ENCODE assay signal across 28 mouse cellular contexts in genomic region chr1:173480399-173481181, GRCm38 (mm10). TPM values are rescaled to one million over a fixed set of nuclear protein-coding genes. Genes with fewer than 3 reads are reported as not detected.
"Had no signal": no experiment of that assay in that cellular context is flagged by ENCODE, and none has a peak within 500 bp of the region (broad histone marks: within the 10 kb centered on the region; RNA-seq: fewer than 3 reads in every experiment).

No protein-coding gene starts in this region.

RNA-seq across cellular contexts. Expression of gene Ifi206, which starts 10.3 kb away (rescaled TPM):
- total RNA-seq: gastrocnemius, adult 2 months; gastrocnemius, postnatal 10 days; gastrocnemius, postnatal 25 days; gastrocnemius, postnatal 4 days; heart, postnatal 4 days; layer of hippocampus, adult 2 months; layer of hippocampus, postnatal 10 days; layer of hippocampus, postnatal 25 days; left cerebral cortex, adult 2 months; left cerebral cortex, postnatal 14 days; left cerebral cortex, postnatal 36 days had no signal
- polyA plus RNA-seq: heart, embryonic 10.5 days; heart, embryonic 12.5 days; hindbrain, embryonic 10.5 days; hindbrain, embryonic 12.5 days; hindbrain, embryonic 14.5 days; limb, embryonic 10.5 days; limb, embryonic 12.5 days; liver, embryonic 11.5 days had no signal

RNA-seq across cellular contexts. Expression of gene Ifi214, which starts 55.2 kb away (rescaled TPM):
- total RNA-seq: gastrocnemius, adult 2 months; gastrocnemius, postnatal 10 days; gastrocnemius, postnatal 25 days; gastrocnemius, postnatal 4 days; heart, adult 8-10 months; heart, postnatal 10 days; heart, postnatal 4 days; layer of hippocampus, adult 2 months; layer of hippocampus, postnatal 10 days; layer of hippocampus, postnatal 25 days; left cerebral cortex, adult 2 months; left cerebral cortex, postnatal 14 days; left cerebral cortex, postnatal 36 days had no signal
- polyA plus RNA-seq: heart, embryonic 10.5 days; heart, embryonic 12.5 days; heart, embryonic 14.5 days; heart, embryonic 16.5 days; hindbrain, embryonic 10.5 days; hindbrain, embryonic 12.5 days; hindbrain, embryonic 14.5 days; hindbrain, embryonic 16.5 days; intestine, embryonic 15.5 days; intestine, postnatal 0 days; limb, embryonic 10.5 days; limb, embryonic 12.5 days; limb, embryonic 14.5 days; liver, embryonic 11.5 days; liver, embryonic 13.5 days had no signal
